Mouse (Mus musculus) inflammation-experienced regulatory T-cells, adult 6 months (primary cell): ENCODE measurements around the gene Mesp1. TPM values are rescaled to one million over a fixed set of nuclear protein-coding genes. Genes with fewer than 3 reads are reported as not detected.

Experiments used
- polyA plus RNA-seq, 3 experiments: library from polyadenylated mRNA; unstranded; fragments of 100-300 nt; shearing (Covaris generic); gene quantifications; one replicate each; pipeline ENCODE4 v1.2.1; 2017

The Mesp1 gene
- polyA plus RNA-seq, 3 experiments from 2014 or later: not detected

Other genes with a start within 250 kb of the Mesp1 start
- gene Rhcg, start 176.1 kb downstream of the Mesp1 start, polyA plus RNA-seq: not detected
- gene Ticrr, start 133.6 kb downstream of the Mesp1 start, polyA plus RNA-seq: 1 to 10 TPM in 2 of 3 experiments, under 1 TPM in 1; 0.95 to 3.8 (median 1.3) TPM
- under 1 TPM; 0.20 to 0.55 (median 0.31) TPM for gene Kif7, start 78.1 kb downstream of the Mesp1 start, polyA plus RNA-seq
- gene Plin1, start 60.9 kb downstream of the Mesp1 start, polyA plus RNA-seq: under 1 TPM in 1 of 3 experiments, not detected in 2; 0.79 TPM
- gene Pex11a, start 50.7 kb downstream of the Mesp1 start, polyA plus RNA-seq: 1 to 10 TPM; 2.1 to 5.1 (median 3.1) TPM
- under 1 TPM in 1 of 3 experiments, not detected in 2; 0.25 TPM for gene Wdr93, start 50.6 kb downstream of the Mesp1 start, polyA plus RNA-seq
- under 1 TPM in 2 of 3 experiments, not detected in 1; 0.24 to 0.29 TPM for gene Mesp2, start 16.9 kb upstream of the Mesp1 start, polyA plus RNA-seq
- gene Anpep, start 67.3 kb upstream of the Mesp1 start, polyA plus RNA-seq: under 1 TPM in 1 of 3 experiments, not detected in 2; 0.63 TPM
- 10 to 100 TPM; 30.0 to 38.9 (median 32.7) TPM for gene Ap3s2, start 126.9 kb upstream of the Mesp1 start, polyA plus RNA-seq
- under 1 TPM in 2 of 3 experiments, not detected in 1; 0.31 to 0.33 TPM for gene Arpin, start 141.6 kb upstream of the Mesp1 start, polyA plus RNA-seq
- gene Zfp710, start 231.0 kb upstream of the Mesp1 start, polyA plus RNA-seq: 1 to 10 TPM; 1.8 to 5.1 (median 4.4) TPM